Mouse (Mus musculus): ENCODE measurements at regions not wholly inside any gene's neighbourhood (a gene's known extent, or its start where the extent isn't known, plus 50 kb on each side); places are given as distances from the start of the nearest gene placed in this dataset.

- H3K4me3 ChIP-seq (ENCODE audit: insufficient read depth, low read length), result no peak overlapping the region
- no peak for TF ChIP-seq POLR2A (IDR thresholded peaks at IDR 0.05; ENCODE audit: extremely low read depth, insufficient read depth, low read length)
- H3K27ac ChIP-seq (ENCODE audit: insufficient read depth, low read length), result no peak overlapping the region
- H3K4me1 ChIP-seq (ENCODE audit: control insufficient read depth, insufficient read depth, low read length), result no peaks in the 10 kb centered on the region; the same call in 1 of the 2 replicates
Measured at GRCm38 (mm10) chr2:147623116-147623515, 261.4 kb downstream of the Pax1 start.

GRCm38 (mm10) chr2:147617849-147618248, 256.1 kb downstream of the Pax1 start:
- TF ChIP-seq POLR2A (IDR thresholded peaks at IDR 0.05; ENCODE audit: extremely low read depth, insufficient read depth, low read length), result no peak
- TF ChIP-seq CTCF (IDR thresholded peaks at IDR 0.05; ENCODE audit: extremely low read depth, insufficient read depth, low read length), result no peak
- H3K4me1 ChIP-seq (ENCODE audit: control insufficient read depth, insufficient read depth, low read length), result no peaks in the 10 kb centered on the region

GRCm38 (mm10) chr2:147610343-147610742, 248.6 kb downstream of the Pax1 start:
- H3K27ac ChIP-seq (ENCODE audit: insufficient read depth, low read length), result no peak overlapping the region
- no peak for TF ChIP-seq POLR2A (IDR thresholded peaks at IDR 0.05; ENCODE audit: extremely low read depth, insufficient read depth, low read length)
- no peak for TF ChIP-seq CTCF (IDR thresholded peaks at IDR 0.05; ENCODE audit: extremely low read depth, insufficient read depth, low read length)
- no peaks in the 10 kb centered on the region for H3K4me1 ChIP-seq (ENCODE audit: control insufficient read depth, insufficient read depth, low read length)
- H3K4me3 ChIP-seq (ENCODE audit: insufficient read depth, low read length), result no peak overlapping the region

More at GRCm38 (mm10) chr2:147617849-147618248, 256.1 kb downstream of the Pax1 start:
- H3K27ac ChIP-seq (ENCODE audit: insufficient read depth, low read length), result no peak overlapping the region
- no peak overlapping the region for H3K4me3 ChIP-seq (ENCODE audit: insufficient read depth, low read length)

GRCm38 (mm10) chr2:147601639-147602038, 239.9 kb downstream of the Pax1 start:
- Histone ChIP-seq H3K4me3 (ENCODE audit: insufficient read depth, low read length) (no peak overlapping the region), H3K4me1 (ENCODE audit: control insufficient read depth, insufficient read depth, low read length) (no peaks in the 10 kb centered on the region), H3K27ac (ENCODE audit: insufficient read depth, low read length) (no peak overlapping the region)
- TF ChIP-seq CTCF (IDR thresholded peaks at IDR 0.05; ENCODE audit: extremely low read depth, insufficient read depth, low read length) (no peak), POLR2A (IDR thresholded peaks at IDR 0.05; ENCODE audit: extremely low read depth, insufficient read depth, low read length) (no peak)

GRCm38 (mm10) chr2:147572413-147572812, 210.7 kb downstream of the Pax1 start:
- Histone ChIP-seq H3K27ac (ENCODE audit: insufficient read depth, low read length) (no peak overlapping the region), H3K4me3 (ENCODE audit: insufficient read depth, low read length) (no peak overlapping the region), H3K4me1 (ENCODE audit: control insufficient read depth, insufficient read depth, low read length) (no peaks in the 10 kb centered on the region)
- TF ChIP-seq POLR2A (IDR thresholded peaks at IDR 0.05; ENCODE audit: extremely low read depth, insufficient read depth, low read length) (no peak), CTCF (IDR thresholded peaks at IDR 0.05; ENCODE audit: extremely low read depth, insufficient read depth, low read length) (no peak)

- TF ChIP-seq CTCF (IDR thresholded peaks at IDR 0.05; ENCODE audit: extremely low read depth, insufficient read depth, low read length) (no peak), POLR2A (IDR thresholded peaks at IDR 0.05; ENCODE audit: extremely low read depth, insufficient read depth, low read length) (no peak)
- Histone ChIP-seq H3K4me3 (ENCODE audit: insufficient read depth, low read length) (no peak overlapping the region), H3K4me1 (ENCODE audit: control insufficient read depth, insufficient read depth, low read length) (no peaks in the 10 kb centered on the region), H3K27ac (ENCODE audit: insufficient read depth, low read length) (no peak overlapping the region)
Measured at GRCm38 (mm10) chr2:147561220-147561619, 199.5 kb downstream of the Pax1 start.

GRCm38 (mm10) chr2:147560426-147561155, 198.9 kb downstream of the Pax1 start:
- no peaks in the 10 kb centered on the region for H3K4me1 ChIP-seq (ENCODE audit: control insufficient read depth, insufficient read depth, low read length)
- no peak overlapping the region for H3K4me3 ChIP-seq (ENCODE audit: insufficient read depth, low read length)
- TF ChIP-seq CTCF (IDR thresholded peaks at IDR 0.05; ENCODE audit: extremely low read depth, insufficient read depth, low read length) (no peak), POLR2A (IDR thresholded peaks at IDR 0.05; ENCODE audit: extremely low read depth, insufficient read depth, low read length) (no peak)
- no peak overlapping the region for H3K27ac ChIP-seq (ENCODE audit: insufficient read depth, low read length)

GRCm38 (mm10) chr2:147529161-147529560, 167.4 kb downstream of the Pax1 start:
- Histone ChIP-seq H3K27ac (ENCODE audit: insufficient read depth, low read length) (no peak overlapping the region), H3K4me3 (ENCODE audit: insufficient read depth, low read length) (no peak overlapping the region), H3K4me1 (ENCODE audit: control insufficient read depth, insufficient read depth, low read length) (no peaks in the 10 kb centered on the region)
- TF ChIP-seq CTCF (IDR thresholded peaks at IDR 0.05; ENCODE audit: extremely low read depth, insufficient read depth, low read length) (no peak), POLR2A (IDR thresholded peaks at IDR 0.05; ENCODE audit: extremely low read depth, insufficient read depth, low read length) (no peak)

GRCm38 (mm10) chr2:147515436-147515835, 153.7 kb downstream of the Pax1 start:
- Histone ChIP-seq H3K4me1 (ENCODE audit: control insufficient read depth, insufficient read depth, low read length) (no peaks in the 10 kb centered on the region), H3K27ac (ENCODE audit: insufficient read depth, low read length) (no peak overlapping the region), H3K4me3 (ENCODE audit: insufficient read depth, low read length) (no peak overlapping the region)
- TF ChIP-seq CTCF (IDR thresholded peaks at IDR 0.05; ENCODE audit: extremely low read depth, insufficient read depth, low read length) (no peak), POLR2A (IDR thresholded peaks at IDR 0.05; ENCODE audit: extremely low read depth, insufficient read depth, low read length) (no peak)

GRCm38 (mm10) chr2:147514748-147515147, 153.0 kb downstream of the Pax1 start:
- TF ChIP-seq POLR2A (IDR thresholded peaks at IDR 0.05; ENCODE audit: extremely low read depth, insufficient read depth, low read length) (no peak), CTCF (IDR thresholded peaks at IDR 0.05; ENCODE audit: extremely low read depth, insufficient read depth, low read length) (no peak)
- Histone ChIP-seq H3K4me3 (ENCODE audit: insufficient read depth, low read length) (no peak overlapping the region), H3K4me1 (ENCODE audit: control insufficient read depth, insufficient read depth, low read length) (no peaks in the 10 kb centered on the region), H3K27ac (ENCODE audit: insufficient read depth, low read length) (no peak overlapping the region)
